Mouse (Mus musculus) brown adipose tissue, adult 24 weeks (tissue): ENCODE measurements around the gene Gm36176. TPM values are rescaled to one million over a fixed set of nuclear protein-coding genes. Genes with fewer than 3 reads are reported as not detected.
"Not testable (repeated sequence)": the region's sequence is repeated elsewhere in the genome, so short reads cannot be mapped to it uniquely, and the experiment has no call there.

Experiments used
- H3K27ac ChIP-seq: fragments of 200-500 bp; replicated peaks from 2 replicates; pipeline ENCODE4 v1.5.1; 2012; ENCODE audit warnings: low read depth, mild to moderate bottlenecking, low read length
- H3K4me1 ChIP-seq: fragments of 200-500 bp; 2 replicates; pipeline ENCODE4 v1.6.1; 2012; ENCODE audit warnings: low read length, mixed read lengths; ENCODE audit not compliant: control insufficient read depth, insufficient read depth, insufficient read length
- H3K4me3 ChIP-seq: fragments of 200-500 bp; 2 replicates; pipeline ENCODE4 v1.5.1; 2012; ENCODE audit warnings: low read depth, mild to moderate bottlenecking, low read length, moderate library complexity; ENCODE audit not compliant: insufficient read depth
- polyA plus RNA-seq: library from polyadenylated mRNA; stranded (reverse); fragments of >200 nt; gene quantifications from 2 replicates; pipeline ENCODE4 v1.2.4, GENCODE M21; 2012; ENCODE audit not compliant: missing spikeins, insufficient read depth, insufficient read length

Gene Gm36176
- polyA plus RNA-seq = not detected in 2 replicates

GRCm38 (mm10) chr10:77846503-77846902 is at the start of gene Gm36176:
Gene Gm36176, plus strand, starts transcription at chr10:77846803.
- no peak within 1 kb of the TSS for H3K27ac ChIP-seq
- H3K4me1 ChIP-seq = no peaks in the 10 kb centered on the region
- no peak within 1 kb of the TSS for H3K4me3 ChIP-seq

GRCm38 (mm10) chr10:77797677-77798076 is 48.9 kb upstream of the Gm36176 start:
- no peak overlapping the region for H3K27ac ChIP-seq
- no peak overlapping the region for H3K4me3 ChIP-seq
- H3K4me1 ChIP-seq = no peaks in the 10 kb centered on the region

GRCm38 (mm10) chr10:77798164-77798920 is 48.3 kb upstream of the Gm36176 start:
- H3K27ac ChIP-seq = not testable (repeated sequence)

GRCm38 (mm10) chr10:77798921-77799508 is 47.6 kb upstream of the Gm36176 start, which contains the start of gene Gm19668:
Gene Gm19668, minus strand, starts transcription at chr10:77799133.
- Histone ChIP-seq H3K4me1 (no peaks in the 10 kb centered on the region), H3K4me3 (no peak within 1 kb of the TSS), H3K27ac (no peak within 1 kb of the TSS)

More at GRCm38 (mm10) chr10:77798164-77798920, 48.3 kb upstream of the Gm36176 start:
- H3K4me1 ChIP-seq, H3K4me3 ChIP-seq: not testable (repeated sequence)

GRCm38 (mm10) chr10:77804095-77804494 is 42.5 kb upstream of the Gm36176 start:
- Histone ChIP-seq H3K27ac (no peak overlapping the region), H3K4me1 (no peaks in the 10 kb centered on the region), H3K4me3 (no peak overlapping the region)

- H3K4me3 ChIP-seq = no peak within 1 kb of the TSS
- no peaks in the 10 kb centered on the region for H3K4me1 ChIP-seq
- H3K27ac ChIP-seq = no peak within 1 kb of the TSS
Measured at GRCm38 (mm10) chr10:77811743-77812142, 34.9 kb upstream of the Gm36176 start, which contains the start of gene Gm9507. Gene Gm9507, minus strand, starts transcription at chr10:77811843.

- H3K27ac ChIP-seq = no peak within 1 kb of the TSS
- H3K4me1 ChIP-seq = no peaks in the 10 kb centered on the region
- no peak within 1 kb of the TSS for H3K4me3 ChIP-seq
Measured at GRCm38 (mm10) chr10:77814382-77814781, 32.2 kb upstream of the Gm36176 start, which contains the start of gene Gm2696. Gene Gm2696, plus strand, starts transcription at chr10:77814682.

GRCm38 (mm10) chr10:77815514-77815913 is 31.1 kb upstream of the Gm36176 start:
- no peak overlapping the region for H3K27ac ChIP-seq
- no peak overlapping the region for H3K4me3 ChIP-seq
- no peaks in the 10 kb centered on the region for H3K4me1 ChIP-seq

- H3K27ac ChIP-seq = no peak overlapping the region
- no peak overlapping the region for H3K4me3 ChIP-seq
- H3K4me1 ChIP-seq = no peaks in the 10 kb centered on the region
Measured at GRCm38 (mm10) chr10:77818523-77818922, 28.1 kb upstream of the Gm36176 start.

- no peaks in the 10 kb centered on the region for H3K4me1 ChIP-seq
- H3K4me3 ChIP-seq = no peak overlapping the region
- no peak overlapping the region for H3K27ac ChIP-seq
Measured at GRCm38 (mm10) chr10:77819203-77819602, 27.4 kb upstream of the Gm36176 start.

- Histone ChIP-seq H3K4me3 (no peak within 1 kb of the TSS), H3K4me1 (no peaks in the 10 kb centered on the region), H3K27ac (no peak within 1 kb of the TSS)
Measured at GRCm38 (mm10) chr10:77826951-77827350, 19.7 kb upstream of the Gm36176 start, which contains the start of gene Krtap10-4. Gene Krtap10-4, minus strand, starts transcription at chr10:77827095.

- H3K27ac ChIP-seq = no peak within 1 kb of the TSS
- no peak within 1 kb of the TSS for H3K4me3 ChIP-seq
- H3K4me1 ChIP-seq = no peaks in the 10 kb centered on the region
Measured at GRCm38 (mm10) chr10:77835647-77836046, 11.0 kb upstream of the Gm36176 start, which contains the start of gene Krtap10-10. Gene Krtap10-10, plus strand, starts transcription at chr10:77835947.

- Histone ChIP-seq H3K4me1 (no peaks in the 10 kb centered on the region), H3K27ac (no peak overlapping the region), H3K4me3 (no peak overlapping the region)
Measured at GRCm38 (mm10) chr10:77839006-77839405, 7.6 kb upstream of the Gm36176 start.

- no peaks in the 10 kb centered on the region for H3K4me1 ChIP-seq
- H3K4me3 ChIP-seq = no peak overlapping the region
- H3K27ac ChIP-seq = no peak overlapping the region
Measured at GRCm38 (mm10) chr10:77846961-77847360, 358 bp downstream of the Gm36176 start.

- H3K4me1 ChIP-seq = no peaks in the 10 kb centered on the region
- H3K27ac ChIP-seq = no peak overlapping the region
- no peak overlapping the region for H3K4me3 ChIP-seq
Measured at GRCm38 (mm10) chr10:77847538-77847937, 935 bp downstream of the Gm36176 start.
